In genomic region chr2:160364666-160365065, GRCm38 (mm10) we compare ENCODE assay signal across 10 mouse cellular contexts. TPM values are rescaled to one million over a fixed set of nuclear protein-coding genes. Genes with fewer than 3 reads are reported as not detected.
DNase-seq lines count a peak whose midpoint lies in the region; ATAC-seq and TF ChIP-seq lines count a peak whose summit lies in the region.
"Had no signal": no experiment of that assay in that cellular context is flagged by ENCODE, and none has a peak within 500 bp of the region (broad histone marks: within the 10 kb centered on the region; RNA-seq: fewer than 3 reads in every experiment).

No protein-coding gene starts in this region.

- no peak overlapping the region for H3K27ac ChIP-seq in heart, embryonic 10.5 days
- no peak overlapping the region for H3K27ac ChIP-seq in forebrain, embryonic 15.5 days (replicated peaks)
- H3K27ac ChIP-seq in liver, embryonic 12.5 days: no peak overlapping the region

- H3K27me3 ChIP-seq in heart, embryonic 10.5 days (ENCODE audit: insufficient read depth, poor library complexity, severe bottlenecking): peaks cover 84% of the 10 kb centered on the region
- peaks cover 98% of the 10 kb centered on the region for H3K27me3 ChIP-seq in E14TG2a.4 (ENCODE audit: insufficient read depth, low read length)
- peaks cover 66% of the 10 kb centered on the region for H3K27me3 ChIP-seq in forebrain, embryonic 15.5 days
- peaks cover 99% of the 10 kb centered on the region for H3K27me3 ChIP-seq in liver, embryonic 12.5 days (replicated peaks)

- H3K9me3 ChIP-seq in heart, embryonic 10.5 days: no peaks in the 10 kb centered on the region
- H3K9me3 ChIP-seq in E14TG2a.4 (ENCODE audit: low read length): no peaks in the 10 kb centered on the region
- H3K9me3 ChIP-seq in forebrain, embryonic 15.5 days: no peaks in the 10 kb centered on the region
- no peaks in the 10 kb centered on the region for H3K9me3 ChIP-seq in liver, embryonic 12.5 days (replicated peaks)

- intact Hi-C loops in heart, postnatal 25 days (cut with DNase I): loop anchor here (5.0 to 10.0 kb wide), 3 partner anchors 302 to 1450 kb away; no protein-coding TSS in a partner anchor

- DNase-seq in heart, embryonic 10.5 days (ENCODE audit: low spot score): no peak
- DNase-seq in heart, postnatal 25 days (ENCODE audit: low spot score): no peak
- no peak for DNase-seq in layer of hippocampus, postnatal 10 days (ENCODE audit: low spot score in 2 of 2)
- no peak for DNase-seq in T-cell, adult 2 months (ENCODE audit: low spot score)
- DNase-seq in urinary bladder, postnatal 36 days (ENCODE audit: low spot score in 2 of 2): no peak
- DNase-seq: B cell, adult 2 months had no signal

- no peaks in the 10 kb centered on the region for H3K36me3 ChIP-seq in heart, embryonic 10.5 days
- no peaks in the 10 kb centered on the region for H3K36me3 ChIP-seq in E14TG2a.4 (ENCODE audit: insufficient read depth, low read length)
- no peaks in the 10 kb centered on the region for H3K36me3 ChIP-seq in forebrain, embryonic 15.5 days
- no peaks in the 10 kb centered on the region for H3K36me3 ChIP-seq in liver, embryonic 12.5 days

- peaks cover 56% of the 10 kb centered on the region for H3K4me1 ChIP-seq in heart, embryonic 10.5 days
- peaks cover 61% of the 10 kb centered on the region for H3K4me1 ChIP-seq in E14TG2a.4 (replicated peaks; ENCODE audit: low read depth, low read length)
- H3K4me1 ChIP-seq in forebrain, embryonic 15.5 days: peaks cover 45% of the 10 kb centered on the region
- H3K4me1 ChIP-seq in liver, embryonic 12.5 days: peaks cover 20% of the 10 kb centered on the region; the same call in 1 of the 2 replicates

- peak overlapping the region; percentile 71 for H3K4me3 ChIP-seq in heart, embryonic 10.5 days
- peak overlapping the region; percentile 77; the same call in 1 of the 2 replicates for H3K4me3 ChIP-seq in E14TG2a.4 (replicated peaks; ENCODE audit: low read length)
- H3K4me3 ChIP-seq in forebrain, embryonic 15.5 days: peak overlapping the region; percentile 71
- H3K4me3 ChIP-seq in liver, embryonic 12.5 days: peak overlapping the region; percentile 52; the same call in 1 of the 2 replicates

- peak overlapping the region; percentile 84; the same call in 1 of the 2 replicates for H3K9ac ChIP-seq in forebrain, embryonic 15.5 days (replicated peaks)
- no peak overlapping the region for H3K9ac ChIP-seq in liver, embryonic 12.5 days

- ATAC-seq in forebrain, embryonic 15.5 days (replicated peaks): no peak
- no peak for ATAC-seq in liver, embryonic 12.5 days

- no peak for TF ChIP-seq CTCF in E14TG2a.4 (conservative IDR thresholded peaks at IDR 0.05; ENCODE audit: low read length)

- H3K4me2 ChIP-seq in forebrain, embryonic 15.5 days (replicated peaks): peak overlapping the region; percentile 92
- H3K4me2 ChIP-seq in liver, embryonic 12.5 days: peak overlapping the region; percentile 75

- WGBS in heart, embryonic 10.5 days: 2% methylated on average over 12 of the region's 12 CpGs
- 2% methylated on average over 12 of the region's 12 CpGs for WGBS in forebrain, embryonic 15.5 days
- 4% methylated on average over 12 of the region's 12 CpGs for WGBS in liver, embryonic 12.5 days (ENCODE audit: insufficient replicate concordance)

RNA-seq across cellular contexts. Expression of gene Mafb, which starts 2.2 kb away (rescaled TPM):
- 4.6 and 5.5 TPM in 2 replicates for polyA plus RNA-seq in heart, embryonic 10.5 days (2016; fragmentation: Nextera tagmentation; extraction: Ambion mirVana)
- total RNA-seq in heart, postnatal 25 days (2021): 10 to 100 TPM; 11.2 to 13.1 TPM
- 13.5 and 16.2 TPM in 2 replicates for polyA plus RNA-seq in forebrain, embryonic 15.5 days (2015; fragmentation: Nextera tagmentation; extraction: Ambion mirVana)
- 3.0 and 3.1 TPM in 2 replicates for polyA plus RNA-seq in liver, embryonic 12.5 days (2016; fragmentation: Nextera tagmentation; extraction: Ambion mirVana)
- total RNA-seq in layer of hippocampus, postnatal 10 days (2021): 10 to 100 TPM; 12.0 to 12.2 TPM

RNA-seq across cellular contexts. Expression of gene Gm826, which starts 30.7 kb away (rescaled TPM):
- 23.5 and 40.2 TPM in 2 replicates for polyA plus RNA-seq in heart, embryonic 10.5 days (2016; fragmentation: Nextera tagmentation; extraction: Ambion mirVana)
- total RNA-seq in heart, postnatal 25 days (2021): 1 to 10 TPM; 8.1 to 9.4 TPM
- 0.24 TPM in 2 replicates for polyA plus RNA-seq in forebrain, embryonic 15.5 days (2015; fragmentation: Nextera tagmentation; extraction: Ambion mirVana)
- polyA plus RNA-seq in liver, embryonic 12.5 days (2016; fragmentation: Nextera tagmentation; extraction: Ambion mirVana): 6.1 and 8.2 TPM in 2 replicates
- total RNA-seq in layer of hippocampus, postnatal 10 days (2021): under 1 TPM in 1 of 2 experiments, not detected in 1; 0.73 TPM
- polyA plus RNA-seq: gonadal fat pad, adult 2 months had no signal
